Mouse (Mus musculus) hindbrain, embryonic 10.5 days (tissue): ENCODE measurements around the gene Thbs3. TPM values are rescaled to one million over a fixed set of nuclear protein-coding genes. Genes with fewer than 3 reads are reported as not detected.

ENCODE experiments used
- DNase-seq: peaks from one replicate; pipeline ENCODE4 v3.0.0-alpha.2; 2017; ENCODE audit warnings: low spot score
- H3K27ac ChIP-seq: fragments of 300-500 bp; sonication (generic); 2 replicates; pipeline ENCODE4 v1.5.1; 2016; ENCODE audit warnings: mild to moderate bottlenecking, moderate library complexity
- H3K27me3 ChIP-seq: fragments of 300-500 bp; sonication (generic); 2 replicates; pipeline ENCODE4 v1.6.1; 2016; ENCODE audit warnings: mild to moderate bottlenecking; ENCODE audit not compliant: poor library complexity, insufficient read depth, severe bottlenecking
- H3K36me3 ChIP-seq: fragments of 300-500 bp; sonication (generic); 2 replicates; pipeline ENCODE4 v1.6.1; 2016; ENCODE audit warnings: mild to moderate bottlenecking, moderate library complexity
- H3K4me1 ChIP-seq: fragments of 300-500 bp; sonication (generic); replicated peaks from 2 replicates; pipeline ENCODE4 v1.6.1; 2016; ENCODE audit warnings: mild to moderate bottlenecking
- H3K4me3 ChIP-seq: fragments of 300-500 bp; sonication (generic); 2 replicates; pipeline ENCODE4 v1.5.1; 2016; ENCODE audit warnings: mild to moderate bottlenecking, moderate library complexity
- H3K9me3 ChIP-seq: fragments of 300-500 bp; sonication (generic); 2 replicates; pipeline ENCODE4 v1.6.1; 2016; ENCODE audit warnings: mild to moderate bottlenecking, moderate library complexity
- WGBS: fragments of 180-500 bp; shearing (Covaris S2); methylation state at CpG from one replicate; pipeline ENCODE4 v1.1.7; 2016; 5-methylcytosine and 5-hydroxymethylcytosine counted together
- polyA plus RNA-seq: library from polyadenylated mRNA; unstranded; fragments of >200 nt; fragmentation: Nextera tagmentation; extraction: Ambion mirVana; gene quantifications from 2 replicates; pipeline ENCODE4 v1.2.1, GENCODE M21; 2016

Thbs3 gene
- polyA plus RNA-seq, 1 experiment from 2014 or later, result 74.7 TPM

GRCm38 (mm10) chr3:89221167-89221566 is 6.2 kb downstream of the Thbs3 start:
- peaks cover 81% of the 10 kb centered on the region for H3K36me3 ChIP-seq
- no peaks in the 10 kb centered on the region for H3K27me3 ChIP-seq
- 73% methylated on average over 5 of the region's 5 CpGs for WGBS
- 0 out of 2 replicates have a peak overlapping the region, but pooled peaks have one; percentile 12 for H3K27ac ChIP-seq
- DNase-seq, result no peak
- H3K4me3 ChIP-seq, result no peak overlapping the region
- peaks cover 91% of the 10 kb centered on the region for H3K4me1 ChIP-seq
- H3K9me3 ChIP-seq, result no peaks in the 10 kb centered on the region

DNA sequence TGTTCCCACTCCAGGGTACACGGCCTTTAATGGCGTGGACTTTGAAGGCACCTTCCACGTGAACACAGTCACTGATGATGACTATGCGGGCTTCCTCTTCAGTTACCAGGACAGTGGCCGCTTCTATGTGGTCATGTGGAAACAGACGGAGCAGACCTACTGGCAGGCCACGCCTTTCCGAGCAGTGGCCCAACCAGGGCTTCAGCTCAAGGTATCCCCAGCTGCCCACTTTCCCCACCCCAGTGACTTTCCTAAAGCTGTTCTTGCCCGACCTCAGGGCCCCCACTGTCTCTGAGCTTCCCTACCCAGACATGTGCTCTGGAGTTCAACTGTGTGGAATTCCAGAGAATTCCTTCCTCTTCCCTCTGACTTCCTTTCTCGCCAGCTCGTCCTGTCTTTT is 9.8 kb downstream of the Thbs3 start:
- DNase-seq, result no peak
- H3K27ac ChIP-seq, result peak overlapping the region; percentile 97
- peaks cover 57% of the 10 kb centered on the region for H3K36me3 ChIP-seq
- no peaks in the 10 kb centered on the region for H3K9me3 ChIP-seq
- H3K4me3 ChIP-seq, result peak overlapping the region; percentile 83
- H3K27me3 ChIP-seq, result peaks cover 11% of the 10 kb centered on the region; the same call in 1 of the 2 replicates
- H3K4me1 ChIP-seq, result peaks cover 86% of the 10 kb centered on the region
- WGBS, result 53% methylated on average over 11 of the region's 11 CpGs

- Histone ChIP-seq H3K36me3 (peaks cover 51% of the 10 kb centered on the region), H3K9me3 (no peaks in the 10 kb centered on the region), H3K4me3 (peak overlapping the region; percentile 83), H3K4me1 (peaks cover 81% of the 10 kb centered on the region), H3K27ac (peak overlapping the region; percentile 97), H3K27me3 (peaks cover 17% of the 10 kb centered on the region)
- no peak for DNase-seq
- 24% methylated on average over 12 of the region's 12 CpGs for WGBS
These were observed 10.4 kb downstream of the Thbs3 start for GRCm38 (mm10) chr3:89225321-89225815.

- H3K4me1 ChIP-seq, result peaks cover 78% of the 10 kb centered on the region
- DNase-seq, result peak; percentile 89
- H3K4me3 ChIP-seq, result peak overlapping the region; percentile 83
- H3K27ac ChIP-seq, result peak overlapping the region; percentile 97
- H3K9me3 ChIP-seq, result no peaks in the 10 kb centered on the region
- 13% methylated on average over 4 of the region's 4 CpGs for WGBS
- peaks cover 48% of the 10 kb centered on the region for H3K36me3 ChIP-seq
- peaks cover 22% of the 10 kb centered on the region for H3K27me3 ChIP-seq
These were observed 10.9 kb downstream of the Thbs3 start for GRCm38 (mm10) chr3:89225918-89226317.

- H3K27ac ChIP-seq, result peak overlapping the region; percentile 97
- peaks cover 73% of the 10 kb centered on the region for H3K4me1 ChIP-seq
- H3K9me3 ChIP-seq, result no peaks in the 10 kb centered on the region
- peak overlapping the region; percentile 83 for H3K4me3 ChIP-seq
- no peak for DNase-seq
- peaks cover 44% of the 10 kb centered on the region for H3K36me3 ChIP-seq
- WGBS, result 9% methylated on average over 11 of the region's 11 CpGs
- H3K27me3 ChIP-seq, result peaks cover 22% of the 10 kb centered on the region
These were observed 11.4 kb downstream of the Thbs3 start for GRCm38 (mm10) chr3:89226361-89226760.

- Histone ChIP-seq H3K27ac (peak within 1 kb of the TSS; percentile 97), H3K4me1 (peaks cover 75% of the 10 kb centered on the region), H3K4me3 (peak within 1 kb of the TSS; percentile 83), H3K27me3 (peaks cover 27% of the 10 kb centered on the region), H3K36me3 (peaks cover 38% of the 10 kb centered on the region), H3K9me3 (no peaks in the 10 kb centered on the region)
- WGBS, result under 1% methylated on average over 21 of the region's 21 CpGs
- no peak for DNase-seq
These were observed 11.9 kb downstream of the Thbs3 start, which contains the start of gene Mtx1 for GRCm38 (mm10) chr3:89226900-89227299. TSS of gene Mtx1 (minus strand) at chr3:89227088.

DNA sequence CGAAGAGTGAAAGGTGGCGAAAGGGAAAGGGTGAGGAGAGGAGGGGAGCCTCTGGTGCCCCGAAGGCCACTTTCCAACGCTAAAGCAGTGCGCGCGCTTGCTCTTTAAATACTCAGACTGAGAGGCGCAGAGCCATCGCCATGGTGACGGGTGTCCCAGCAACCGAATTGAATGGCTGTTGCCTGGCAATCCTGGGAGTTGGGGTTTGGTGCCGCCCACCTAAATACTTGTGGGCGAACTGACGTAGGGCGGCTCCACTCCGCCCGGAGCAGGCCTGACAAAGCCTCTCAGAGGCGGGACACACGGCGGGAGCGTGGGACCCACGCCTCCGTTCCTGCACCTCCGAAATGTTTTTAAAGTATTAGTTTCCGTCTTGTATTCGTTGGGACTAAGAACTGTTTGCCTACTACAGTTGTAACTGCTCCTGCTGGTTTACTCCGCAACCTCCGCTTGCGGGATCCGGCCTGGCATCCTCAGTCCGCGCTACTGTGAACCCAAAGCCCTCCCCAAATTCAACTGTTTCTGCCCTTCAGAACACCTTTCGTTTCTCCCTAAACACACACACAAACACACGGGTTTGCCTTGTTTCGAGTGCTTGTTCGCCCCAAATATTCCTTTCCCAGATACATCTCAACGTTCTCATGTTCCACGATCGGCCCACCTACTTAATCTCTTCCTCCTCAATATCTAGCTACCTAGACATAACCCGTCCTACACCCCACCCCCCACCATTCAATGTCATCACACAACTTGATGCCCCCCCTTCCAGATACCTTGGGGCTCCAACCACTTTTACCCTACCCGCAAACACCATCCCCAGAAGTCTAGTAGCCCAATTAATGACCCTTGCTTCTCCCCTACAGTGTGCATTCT is 12.6 kb downstream of the Thbs3 start:
- H3K4me3 ChIP-seq, result peak overlapping the region; percentile 83
- peaks cover 76% of the 10 kb centered on the region for H3K4me1 ChIP-seq
- H3K27me3 ChIP-seq, result peaks cover 29% of the 10 kb centered on the region
- DNase-seq, result peak; percentile 99
- peak overlapping the region; percentile 97 for H3K27ac ChIP-seq
- H3K9me3 ChIP-seq, result no peaks in the 10 kb centered on the region
- 2% methylated on average over 41 of the region's 41 CpGs for WGBS
- H3K36me3 ChIP-seq, result peaks cover 32% of the 10 kb centered on the region

GRCm38 (mm10) chr3:89228180-89228549 is 13.2 kb downstream of the Thbs3 start:
- peak overlapping the region; percentile 83 for H3K4me3 ChIP-seq
- H3K9me3 ChIP-seq, result no peaks in the 10 kb centered on the region
- peak; percentile 92 for DNase-seq
- under 1% methylated on average over 20 of the region's 20 CpGs for WGBS
- H3K27ac ChIP-seq, result peak overlapping the region; percentile 97
- peaks cover 31% of the 10 kb centered on the region for H3K36me3 ChIP-seq
- H3K4me1 ChIP-seq, result peaks cover 76% of the 10 kb centered on the region
- peaks cover 29% of the 10 kb centered on the region for H3K27me3 ChIP-seq

DNA sequence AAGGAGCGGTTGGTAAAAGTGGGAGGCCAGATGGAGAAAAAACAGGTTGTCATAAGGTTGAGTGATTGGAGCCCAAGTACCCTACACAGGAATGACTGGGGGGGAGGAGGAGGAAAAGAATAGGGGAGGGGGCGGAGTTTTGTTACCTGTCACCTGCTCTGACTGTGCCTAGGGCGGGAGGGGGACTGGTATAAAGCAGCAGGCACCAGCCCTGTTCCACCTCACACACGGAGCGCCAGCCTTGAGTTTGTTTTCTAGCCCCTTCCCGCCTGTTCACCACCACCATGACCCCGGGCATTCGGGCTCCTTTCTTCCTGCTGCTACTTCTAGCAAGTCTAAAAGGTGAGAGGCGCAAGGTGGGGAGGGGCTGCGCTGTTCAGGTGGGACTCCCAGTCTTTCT is 13.9 kb downstream of the Thbs3 start, which contains the start of gene Muc1:
TSS of gene Muc1 (plus strand) at position 222 of the 400 bp plus-strand sequence.
- H3K27me3 ChIP-seq, result peaks cover 29% of the 10 kb centered on the region
- H3K4me1 ChIP-seq, result peaks cover 69% of the 10 kb centered on the region
- WGBS, result 23% methylated on average over 10 of the region's 10 CpGs

GRCm38 (mm10) chr3:89229276-89229675 is 14.3 kb downstream of the Thbs3 start:
- WGBS, result 65% methylated on average over 4 of the region's 4 CpGs
- Histone ChIP-seq H3K27me3 (peaks cover 29% of the 10 kb centered on the region), H3K36me3 (peaks cover 27% of the 10 kb centered on the region), H3K27ac (peak overlapping the region; percentile 97; the same call in 1 of the 2 replicates), H3K4me3 (0 out of 2 replicates have a peak overlapping the region, but pooled peaks have one; percentile 83), H3K4me1 (peaks cover 65% of the 10 kb centered on the region), H3K9me3 (no peaks in the 10 kb centered on the region)
- DNase-seq, result no peak

More for the DNA sequence above, 13.9 kb downstream of the Thbs3 start, which contains the start of gene Muc1:
- peak within 1 kb of the TSS; percentile 83 for H3K4me3 ChIP-seq
- H3K9me3 ChIP-seq, result no peaks in the 10 kb centered on the region
- H3K27ac ChIP-seq, result peak within 1 kb of the TSS; percentile 97
- DNase-seq, result no peak
- H3K36me3 ChIP-seq, result peaks cover 28% of the 10 kb centered on the region

GRCm38 (mm10) chr3:89230561-89230960 is 15.6 kb downstream of the Thbs3 start:
- Histone ChIP-seq H3K4me1 (peaks cover 52% of the 10 kb centered on the region), H3K36me3 (peaks cover 27% of the 10 kb centered on the region), H3K27ac (no peak overlapping the region), H3K27me3 (peaks cover 36% of the 10 kb centered on the region), H3K9me3 (no peaks in the 10 kb centered on the region), H3K4me3 (no peak overlapping the region)
- 88% methylated on average over 2 of the region's 2 CpGs for whole genome bisulfite sequencing
- no peak for DNase-seq

GRCm38 (mm10) chr3:89231345-89231744 is 16.4 kb downstream of the Thbs3 start:
- Histone ChIP-seq H3K4me1 (peaks cover 44% of the 10 kb centered on the region), H3K4me3 (no peak overlapping the region), H3K27me3 (peaks cover 36% of the 10 kb centered on the region), H3K27ac (no peak overlapping the region), H3K9me3 (no peaks in the 10 kb centered on the region), H3K36me3 (peaks cover 32% of the 10 kb centered on the region)
- 77% methylated on average over 7 of the region's 7 CpGs for WGBS
- DNase-seq, result no peak

GRCm38 (mm10) chr3:89231772-89232275 is 16.8 kb downstream of the Thbs3 start:
- H3K4me3 ChIP-seq, result no peak overlapping the region
- peaks cover 37% of the 10 kb centered on the region for H3K36me3 ChIP-seq
- 0 out of 2 replicates have a peak overlapping the region, but pooled peaks have one; percentile 8 for H3K27ac ChIP-seq
- peaks cover 36% of the 10 kb centered on the region for H3K27me3 ChIP-seq
- 74% methylated on average over 16 of the region's 16 CpGs for WGBS
- H3K4me1 ChIP-seq, result peaks cover 40% of the 10 kb centered on the region
- H3K9me3 ChIP-seq, result no peaks in the 10 kb centered on the region
- DNase-seq, result no peak
